Mouse (Mus musculus) hindbrain, postnatal 0 days (tissue): ENCODE results near the gene Slco3a1. TPM values are rescaled to one million over a fixed set of nuclear protein-coding genes. Genes with fewer than 3 reads are reported as not detected.

ENCODE experiments used
- ATAC-seq: fragments of 200-750 bp; cut with Nextera tagmentation; 2 replicates; pipeline ENCODE4 v1.8.0; 2017; ENCODE audit warnings: mild to moderate bottlenecking, moderate TSS enrichment, moderate library complexity
- DNase-seq: peaks from one replicate; pipeline ENCODE4 v3.0.0-alpha.2; 2015; ENCODE audit warnings: low spot score
- H3K27ac ChIP-seq: fragments of 300-500 bp; sonication (generic); 2 replicates; pipeline ENCODE4 v1.5.1; 2014; ENCODE audit warnings: mild to moderate bottlenecking
- H3K27me3 ChIP-seq: fragments of 300-500 bp; sonication (generic); 2 replicates; pipeline ENCODE4 v1.6.1; 2014; ENCODE audit warnings: low read length, mixed read lengths; ENCODE audit not compliant: insufficient read depth
- H3K36me3 ChIP-seq: fragments of 300-500 bp; sonication (generic); 2 replicates; pipeline ENCODE4 v1.6.1; 2014; ENCODE audit warnings: low read length, mixed read lengths; ENCODE audit not compliant: insufficient read depth
- H3K4me1 ChIP-seq: fragments of 300-500 bp; sonication (generic); 2 replicates; pipeline ENCODE4 v1.6.1; 2014; ENCODE audit warnings: antibody characterized with exemption, low read length, mixed read lengths; ENCODE audit not compliant: insufficient read depth
- H3K4me2 ChIP-seq: fragments of 300-500 bp; sonication (generic); 2 replicates; pipeline ENCODE4 v1.6.1; 2014; ENCODE audit warnings: low read depth, mild to moderate bottlenecking, low read length, moderate library complexity, mixed read lengths
- H3K4me3 ChIP-seq: fragments of 300-500 bp; sonication (generic); 2 replicates; pipeline ENCODE4 v1.5.1; 2014; ENCODE audit warnings: low read length
- H3K9ac ChIP-seq: fragments of 300-500 bp; sonication (generic); replicated peaks from 2 replicates; pipeline ENCODE4 v1.6.1; 2014; ENCODE audit warnings: mild to moderate bottlenecking, low read length, moderate library complexity, mixed read lengths
- H3K9me3 ChIP-seq: fragments of 300-500 bp; sonication (generic); 2 replicates; pipeline ENCODE4 v1.6.1; 2016; ENCODE audit warnings: low read length, mixed read lengths
- CTCF ChIP-seq: IDR thresholded peaks from 2 replicates; pipeline ENCODE4 v1.5.1; 2016; ENCODE audit warnings: antibody characterized with exemption, control low read depth, low read depth
- WGBS: fragments of 180-500 bp; shearing (Covaris S2); extraction: QIAGEN DNeasy Blood & Tissue Kit; methylation state at CpG from one replicate; pipeline ENCODE4 v1.1.7; 2014; 5-methylcytosine and 5-hydroxymethylcytosine counted together
- polyA plus RNA-seq: library from polyadenylated mRNA; unstranded; fragments of >200 nt; fragmentation: Nextera tagmentation; extraction: Ambion mirVana; gene quantifications from 2 replicates; pipeline ENCODE4 v1.2.1, GENCODE M21; 2015
- total RNA-seq: library from RNA; depleted of rRNA; stranded (reverse); fragments of >200 nt; gene quantifications from 2 replicates; pipeline ENCODE4 v1.2.3, GENCODE M21; 2014

Gene Slco3a1
- total and polyA plus RNA-seq, 2 experiments from 2014 or later: 15.0 to 20.7 TPM

DNA sequence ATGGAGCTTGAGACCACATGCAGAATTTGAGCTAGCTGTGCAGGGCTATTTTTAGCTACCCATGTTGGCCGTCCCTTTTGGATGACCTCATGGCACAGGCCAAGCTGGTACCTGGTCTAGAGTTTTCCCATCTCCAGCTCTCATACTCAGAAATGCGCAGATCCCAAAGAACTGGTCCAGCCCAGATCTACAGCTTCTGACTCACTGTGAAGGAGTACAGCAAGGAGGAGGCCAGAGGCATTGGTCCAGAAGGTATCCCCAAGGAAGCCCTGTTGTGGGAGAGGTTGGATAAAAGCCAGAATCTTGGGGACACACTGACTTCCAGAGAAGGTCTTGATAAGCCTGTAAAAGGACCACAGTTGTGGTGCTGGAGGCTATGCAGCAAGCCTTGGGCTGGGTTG, 172.7 kb downstream of the Slco3a1 start:
- WGBS: 73% methylated on average over 2 of the region's 2 CpGs
- Histone ChIP-seq H3K9ac (no peak overlapping the region), H3K9me3 (no peaks in the 10 kb centered on the region), H3K4me3 (no peak overlapping the region), H3K36me3 (no peaks in the 10 kb centered on the region), H3K4me2 (no peak overlapping the region), H3K27me3 (no peaks in the 10 kb centered on the region), H3K4me1 (no peaks in the 10 kb centered on the region), H3K27ac (no peak overlapping the region)
- TF ChIP-seq CTCF: no peak
- DNase-seq (no peak), ATAC-seq (no peak)

DNA sequence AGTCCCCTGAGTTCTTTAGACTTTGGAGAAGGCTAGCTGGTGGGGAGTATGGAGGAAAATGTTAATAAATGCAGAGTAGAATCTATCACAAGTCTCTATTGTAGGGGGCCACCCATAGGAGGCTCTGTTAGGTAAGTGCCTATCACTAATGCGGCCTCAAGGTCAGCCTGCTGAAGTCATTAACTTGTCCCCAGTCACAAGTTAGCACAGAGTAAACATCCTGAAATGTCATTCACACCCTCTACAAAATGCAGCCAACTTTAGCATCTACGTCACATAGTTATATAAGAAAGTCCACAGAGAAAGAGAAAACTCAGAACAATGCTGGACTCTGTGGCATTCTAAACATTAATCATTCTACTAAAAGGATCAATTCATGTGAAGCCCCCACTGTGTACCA, 173.5 kb downstream of the Slco3a1 start:
- Histone ChIP-seq H3K9ac (no peak overlapping the region), H3K4me2 (no peak overlapping the region), H3K27ac (no peak overlapping the region), H3K4me3 (no peak overlapping the region), H3K4me1 (no peaks in the 10 kb centered on the region), H3K36me3 (no peaks in the 10 kb centered on the region), H3K27me3 (no peaks in the 10 kb centered on the region), H3K9me3 (no peaks in the 10 kb centered on the region)
- ATAC-seq (no peak), DNase-seq (no peak)
- TF ChIP-seq CTCF: no peak
- WGBS: 80% methylated on average over 2 of the region's 2 CpGs

DNA sequence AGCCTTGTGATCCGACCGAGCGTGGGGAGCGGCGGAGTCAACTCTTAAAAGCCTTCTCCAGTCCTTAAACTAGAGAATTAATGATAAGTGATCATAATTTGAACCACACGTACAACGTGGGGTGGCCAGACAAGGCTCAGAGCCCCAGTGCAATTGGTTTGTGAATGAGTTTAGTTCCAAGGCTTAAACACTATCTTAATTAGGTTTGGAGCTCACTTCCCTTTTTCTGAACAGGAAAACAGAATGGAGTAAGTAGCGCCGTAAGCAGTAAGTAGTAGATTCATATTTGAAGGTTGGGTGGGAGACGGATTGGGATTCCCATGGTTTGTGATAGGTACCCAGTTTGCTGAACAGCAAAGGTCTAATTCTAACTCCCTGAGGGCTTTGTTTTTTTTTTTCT, 176.7 kb downstream of the Slco3a1 start:
- peak; percentile 28 for DNase-seq
- Histone ChIP-seq H3K36me3 (no peaks in the 10 kb centered on the region), H3K4me2 (no peak overlapping the region), H3K27me3 (no peaks in the 10 kb centered on the region), H3K4me1 (no peaks in the 10 kb centered on the region), H3K9ac (no peak overlapping the region), H3K9me3 (no peaks in the 10 kb centered on the region), H3K4me3 (no peak overlapping the region), H3K27ac (no peak overlapping the region)
- TF ChIP-seq CTCF: no peak
- WGBS: 78% methylated on average over 10 of the region's 10 CpGs
- ATAC-seq: no peak

DNA sequence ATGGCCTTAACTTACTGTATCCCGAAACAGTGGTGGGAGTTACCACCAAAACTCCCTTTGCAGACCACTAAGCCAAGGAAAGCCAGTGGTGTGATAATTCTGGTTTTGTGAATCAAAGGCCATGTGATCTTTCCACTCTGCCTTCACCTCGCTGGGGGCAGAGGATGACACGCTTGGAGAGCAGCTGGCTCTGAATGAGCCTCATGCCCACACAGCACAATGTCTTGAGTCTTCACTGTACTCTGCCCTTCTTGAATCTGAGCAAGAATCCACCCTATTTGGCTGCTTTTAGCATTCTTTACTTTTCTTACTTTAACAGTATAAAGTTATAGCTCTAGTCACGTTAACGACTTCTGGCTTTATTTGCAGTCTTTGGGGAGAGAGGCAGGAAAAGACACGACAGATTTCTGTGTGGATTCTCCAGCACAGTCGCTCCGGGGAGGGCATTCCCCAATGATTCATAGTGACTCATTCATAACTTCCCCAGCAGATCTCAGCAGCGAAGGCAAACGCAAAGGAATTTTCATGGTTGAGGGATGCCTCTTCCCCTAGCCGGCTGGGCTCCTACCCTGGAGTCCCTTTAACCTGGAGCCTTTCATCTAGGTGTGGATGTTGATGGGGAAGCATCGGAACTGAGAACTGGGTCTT, 178.1 kb downstream of the Slco3a1 start:
- TF ChIP-seq CTCF: no peak
- H3K36me3 ChIP-seq: no peaks in the 10 kb centered on the region
- H3K4me1 ChIP-seq: no peaks in the 10 kb centered on the region
- H3K4me2 ChIP-seq: no peak overlapping the region
- DNase-seq (no peak), ATAC-seq (no peak)
- H3K27ac ChIP-seq: no peak overlapping the region
- H3K9me3 ChIP-seq: no peaks in the 10 kb centered on the region
- H3K27me3 ChIP-seq: no peaks in the 10 kb centered on the region
- H3K4me3 ChIP-seq: no peak overlapping the region
- no peak overlapping the region for H3K9ac ChIP-seq
- 61% methylated on average over 12 of the region's 12 CpGs for WGBS

DNA sequence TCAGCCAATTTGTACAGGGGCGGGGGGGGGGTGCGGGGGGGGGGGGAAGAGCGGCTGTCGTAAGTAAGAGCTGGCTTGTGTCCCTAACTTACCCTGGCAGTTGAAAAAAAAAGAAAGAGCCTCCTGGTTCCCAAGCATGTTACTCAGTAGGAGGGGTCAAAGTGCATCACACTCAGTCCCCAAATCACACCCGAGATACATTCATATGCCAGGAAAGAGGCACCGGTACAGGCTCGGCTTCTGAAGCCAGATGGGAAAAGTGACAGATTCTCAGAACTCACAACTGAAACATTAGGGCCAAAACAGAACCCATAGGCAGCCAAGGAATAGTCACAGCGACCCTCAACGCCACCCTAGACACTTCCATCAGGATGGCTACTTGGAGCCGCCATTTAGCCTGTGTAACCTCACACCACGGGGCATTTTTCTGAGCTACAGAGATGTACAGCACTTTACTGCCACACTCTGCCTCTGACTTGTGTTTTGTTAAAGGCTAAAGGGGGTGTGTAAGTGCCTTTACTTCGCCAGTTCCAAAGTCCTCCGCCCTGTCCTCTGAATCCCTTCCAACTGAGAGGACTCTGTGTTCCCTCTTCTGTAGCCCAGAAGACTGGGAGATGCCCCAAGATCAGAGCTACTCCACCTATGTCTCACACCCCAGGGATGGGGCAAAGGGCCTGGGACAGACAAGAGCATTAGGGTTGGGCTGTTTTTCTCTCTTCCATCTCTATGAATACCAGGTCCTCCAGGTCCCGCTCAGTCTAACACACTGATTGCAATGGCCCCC, 179.2 kb downstream of the Slco3a1 start:
- H3K9me3 ChIP-seq: no peaks in the 10 kb centered on the region
- H3K4me2 ChIP-seq: no peak overlapping the region
- ATAC-seq (no peak), DNase-seq (no peak)
- H3K27me3 ChIP-seq: no peaks in the 10 kb centered on the region
- H3K4me1 ChIP-seq: no peaks in the 10 kb centered on the region
- H3K27ac ChIP-seq: no peak overlapping the region
- no peaks in the 10 kb centered on the region for H3K36me3 ChIP-seq
- WGBS: 72% methylated on average over 13 of the region's 14 CpGs
- TF ChIP-seq CTCF: no peak
- no peak overlapping the region for H3K9ac ChIP-seq
- H3K4me3 ChIP-seq: no peak overlapping the region

DNA sequence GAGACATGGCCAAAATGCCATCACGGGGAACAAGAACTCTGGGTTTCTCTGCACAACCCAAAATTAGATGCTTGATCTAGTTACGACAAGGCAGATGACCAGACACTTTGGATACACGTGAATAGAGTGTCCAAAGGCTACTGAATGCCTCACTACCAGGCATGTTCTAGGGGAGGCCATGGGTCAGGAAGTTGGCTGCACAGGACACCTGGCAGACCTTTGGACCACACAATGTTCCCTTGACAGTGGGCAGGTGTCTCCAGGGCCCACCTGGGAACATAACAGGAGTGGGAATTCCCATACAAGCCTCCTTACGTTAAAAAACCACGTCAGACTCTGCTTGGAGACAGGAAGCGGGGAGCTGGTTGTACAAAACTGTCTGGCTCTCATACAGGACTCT, 181.5 kb downstream of the Slco3a1 start:
- Histone ChIP-seq H3K4me1 (no peaks in the 10 kb centered on the region), H3K4me3 (no peak overlapping the region), H3K27me3 (no peaks in the 10 kb centered on the region), H3K4me2 (no peak overlapping the region), H3K9me3 (no peaks in the 10 kb centered on the region), H3K9ac (no peak overlapping the region), H3K36me3 (no peaks in the 10 kb centered on the region), H3K27ac (no peak overlapping the region)
- no peak for TF ChIP-seq CTCF
- WGBS: 95% methylated on average over 6 of the region's 6 CpGs
- DNase-seq (no peak), ATAC-seq (no peak)

DNA sequence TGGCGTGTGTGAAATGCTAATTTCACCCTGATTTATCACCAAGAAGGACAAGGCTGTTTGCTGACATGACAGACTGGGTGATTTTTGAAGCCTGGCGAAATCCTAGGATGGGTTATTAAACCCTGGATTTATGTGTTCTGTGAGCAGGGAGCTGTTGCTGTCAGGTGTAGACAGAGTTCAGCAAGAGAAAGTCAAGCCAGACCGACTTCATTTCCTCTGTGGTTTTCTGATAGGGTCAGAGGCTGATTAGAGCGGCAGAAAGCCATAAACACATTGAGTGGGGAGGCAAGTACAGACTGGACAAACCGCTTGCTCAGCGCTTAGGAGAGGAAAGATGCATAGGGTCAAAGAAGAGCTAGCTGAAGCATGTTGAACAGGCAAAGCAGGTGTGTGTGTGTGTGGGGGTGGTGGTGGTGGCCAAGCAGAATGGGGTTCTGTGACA, 182.4 kb downstream of the Slco3a1 start:
- no peak for ATAC-seq
- Histone ChIP-seq H3K9ac (no peak overlapping the region), H3K4me3 (no peak overlapping the region), H3K36me3 (no peaks in the 10 kb centered on the region), H3K27me3 (no peaks in the 10 kb centered on the region), H3K4me2 (no peak overlapping the region), H3K27ac (no peak overlapping the region), H3K9me3 (no peaks in the 10 kb centered on the region), H3K4me1 (no peaks in the 10 kb centered on the region)
- no peak for DNase-seq
- no peak for TF ChIP-seq CTCF
- WGBS: 68% methylated on average over 6 of the region's 6 CpGs
